Mouse (Mus musculus): ENCODE measurements around the gene Spice1.

The Spice1 gene

DNA sequence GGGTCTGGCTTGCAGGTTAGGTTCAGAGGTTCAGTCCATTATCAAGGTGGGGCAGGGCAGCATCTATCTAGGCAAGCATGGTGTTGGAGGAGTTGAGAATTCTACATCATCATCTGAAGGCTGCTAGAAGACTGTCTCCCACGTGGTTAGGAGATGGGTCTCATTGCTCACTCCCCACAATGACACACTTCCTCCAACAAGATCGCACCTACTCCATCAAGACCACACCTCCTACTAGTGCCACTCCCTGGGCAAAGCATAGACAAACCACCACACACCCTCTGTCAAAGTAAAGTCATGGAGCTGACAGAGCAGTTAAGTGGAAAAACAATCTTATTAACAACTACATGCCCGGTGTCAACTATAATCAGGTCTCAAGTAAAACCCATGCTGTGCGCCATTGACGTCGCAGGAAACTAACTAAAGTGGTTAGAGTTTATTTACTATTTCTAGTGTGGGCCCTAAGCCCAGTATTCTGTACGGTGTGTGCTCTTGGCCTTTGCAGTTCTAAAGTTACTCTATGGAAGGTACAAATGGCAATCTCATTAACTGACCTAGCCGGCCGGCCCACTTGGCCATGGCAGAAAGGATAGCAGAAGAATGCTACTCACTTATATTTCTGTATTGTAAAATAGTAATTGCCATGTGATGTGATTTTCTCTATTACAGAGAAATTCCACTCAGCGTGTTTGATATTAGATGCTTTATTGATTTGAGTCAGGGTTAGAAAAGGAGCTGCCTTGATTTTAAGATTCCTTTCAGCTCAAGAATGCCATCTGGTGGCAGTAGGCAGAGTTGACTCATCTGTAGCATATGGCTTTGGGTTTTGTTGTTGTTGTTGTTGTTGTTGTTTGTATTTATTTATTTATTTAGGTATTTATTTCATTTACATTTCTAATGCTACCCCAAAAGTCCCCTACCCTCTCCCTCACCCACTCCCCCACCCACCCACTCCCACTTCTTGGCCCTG lies 15.3 kb downstream of the Spice1 start:
- ATAC-seq (ENCODE audit: insufficient number of reproducible peaks, low FRiP score, low TSS enrichment) = no peak

DNA sequence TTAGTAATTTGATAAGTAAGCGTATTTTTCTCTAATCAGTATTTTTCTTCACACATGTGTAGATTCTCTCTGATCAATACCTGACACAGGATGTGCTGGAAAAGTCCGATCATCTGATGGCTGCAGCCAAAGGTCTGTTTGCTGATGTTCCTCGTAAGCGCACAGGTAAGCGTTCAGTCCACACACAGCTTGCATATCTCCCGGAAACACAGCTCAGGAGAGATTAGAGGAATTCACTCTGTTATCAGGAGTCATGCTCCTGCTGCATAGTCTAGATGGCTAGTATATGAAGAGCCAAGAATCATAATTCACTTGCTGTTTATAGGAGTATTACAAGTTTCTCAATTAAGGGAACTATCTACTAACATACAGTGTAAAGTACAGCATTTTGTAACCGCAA lies 18.6 kb downstream of the Spice1 start:
- no peak for ATAC-seq (ENCODE audit: insufficient number of reproducible peaks, low FRiP score, low TSS enrichment)

DNA sequence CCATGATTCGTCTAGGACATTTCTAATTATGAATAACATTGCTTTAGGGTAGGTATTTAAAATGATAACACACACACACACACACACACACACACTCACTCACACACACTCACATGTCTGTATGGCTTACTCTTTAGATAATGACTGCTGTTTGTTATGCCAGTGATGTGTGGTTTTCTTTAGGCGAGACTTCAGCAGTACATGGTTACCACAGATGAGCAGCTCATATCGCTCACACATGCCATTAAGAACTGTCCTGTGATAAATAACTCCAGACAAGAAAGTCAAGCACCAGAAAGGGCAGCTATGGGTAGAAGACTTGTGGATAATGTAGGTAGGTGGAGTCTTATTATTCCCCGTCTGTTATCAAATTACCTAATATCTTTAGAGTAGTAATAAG lies 28.5 kb downstream of the Spice1 start:
- ATAC-seq (ENCODE audit: insufficient number of reproducible peaks, low FRiP score, low TSS enrichment) = no peak

DNA sequence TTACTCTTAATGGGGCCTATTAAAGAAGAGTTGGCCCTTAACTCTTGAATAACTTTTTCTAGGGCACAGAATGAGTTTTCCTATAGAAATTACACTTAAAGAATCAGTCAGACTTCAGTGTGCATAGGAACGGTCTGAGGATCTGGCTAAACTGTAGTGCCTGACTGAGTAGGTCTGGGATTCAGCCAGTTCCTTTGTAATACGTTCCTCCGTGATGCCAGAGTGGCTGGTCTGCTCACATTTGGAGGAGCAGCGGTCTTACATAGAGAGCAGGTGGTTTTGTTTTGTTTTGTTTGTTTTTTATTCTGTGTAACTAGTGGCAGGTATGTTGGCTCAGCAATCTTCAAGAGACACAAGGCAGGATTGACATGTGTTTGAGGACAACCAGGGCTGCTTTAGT lies 33.1 kb downstream of the Spice1 start:
- no peak for ATAC-seq (ENCODE audit: insufficient number of reproducible peaks, low FRiP score, low TSS enrichment)

DNA sequence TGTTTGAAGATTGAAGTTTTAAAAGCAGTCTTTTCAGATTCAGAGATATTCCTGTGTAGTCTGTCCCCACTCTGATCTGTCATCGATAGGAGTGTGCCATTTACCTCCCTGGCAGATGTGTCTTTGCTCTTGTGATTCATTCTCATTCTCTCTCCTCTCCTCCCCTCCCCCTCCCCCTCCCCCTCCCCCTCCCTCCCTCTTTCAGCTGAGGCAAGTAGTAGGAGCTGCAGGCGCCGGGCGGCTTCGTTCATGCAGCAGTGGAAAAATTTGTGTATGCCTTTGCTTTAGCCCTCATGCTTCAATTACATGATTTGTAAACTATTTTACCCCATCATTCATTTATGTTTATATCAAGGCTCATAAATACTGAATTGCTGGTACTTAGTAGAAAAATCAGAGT lies 34.7 kb downstream of the Spice1 start:
- no peak for ATAC-seq (ENCODE audit: insufficient number of reproducible peaks, low FRiP score, low TSS enrichment)

DNA sequence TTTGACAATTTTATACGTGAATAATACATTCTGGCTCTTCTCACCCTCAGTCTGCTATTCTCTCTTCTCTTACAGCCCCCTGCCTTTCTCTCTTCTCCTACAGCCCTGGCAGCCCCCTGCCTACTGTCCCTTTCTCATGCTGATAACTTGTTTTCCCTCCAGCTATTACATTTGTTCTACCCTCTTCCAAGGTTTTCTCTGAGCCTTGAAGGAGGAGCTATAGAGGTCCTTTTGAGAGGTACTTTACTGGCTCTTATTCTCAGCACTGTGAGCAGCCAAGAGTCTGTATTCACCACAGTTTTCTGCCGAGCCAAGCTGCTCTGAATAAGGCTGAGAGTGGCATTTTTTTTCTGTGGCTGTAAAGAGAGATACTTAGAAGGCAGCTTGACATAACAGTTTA lies 36.6 kb downstream of the Spice1 start:
- no peak for ATAC-seq (ENCODE audit: insufficient number of reproducible peaks, low FRiP score, low TSS enrichment)

DNA sequence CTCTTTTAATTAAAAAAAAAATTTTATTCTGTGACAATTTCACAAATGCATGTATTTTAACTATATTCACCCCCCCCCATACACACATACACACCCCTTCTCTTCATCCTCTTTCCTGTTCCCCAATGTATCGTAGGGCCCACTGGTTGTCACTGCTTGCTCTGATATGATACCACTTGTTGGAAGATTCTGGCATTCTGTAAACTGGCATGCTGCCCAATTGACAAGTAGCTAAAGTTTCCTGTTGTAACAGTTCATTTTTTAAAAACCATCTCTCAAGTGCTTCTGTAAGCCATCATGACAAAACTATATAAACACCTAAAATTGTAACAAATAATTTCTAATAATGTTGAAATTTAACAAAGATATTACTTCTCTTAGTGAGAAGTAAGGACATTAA lies 37.3 kb downstream of the Spice1 start:
- no peak for ATAC-seq (ENCODE audit: insufficient number of reproducible peaks, low FRiP score, low TSS enrichment)

DNA sequence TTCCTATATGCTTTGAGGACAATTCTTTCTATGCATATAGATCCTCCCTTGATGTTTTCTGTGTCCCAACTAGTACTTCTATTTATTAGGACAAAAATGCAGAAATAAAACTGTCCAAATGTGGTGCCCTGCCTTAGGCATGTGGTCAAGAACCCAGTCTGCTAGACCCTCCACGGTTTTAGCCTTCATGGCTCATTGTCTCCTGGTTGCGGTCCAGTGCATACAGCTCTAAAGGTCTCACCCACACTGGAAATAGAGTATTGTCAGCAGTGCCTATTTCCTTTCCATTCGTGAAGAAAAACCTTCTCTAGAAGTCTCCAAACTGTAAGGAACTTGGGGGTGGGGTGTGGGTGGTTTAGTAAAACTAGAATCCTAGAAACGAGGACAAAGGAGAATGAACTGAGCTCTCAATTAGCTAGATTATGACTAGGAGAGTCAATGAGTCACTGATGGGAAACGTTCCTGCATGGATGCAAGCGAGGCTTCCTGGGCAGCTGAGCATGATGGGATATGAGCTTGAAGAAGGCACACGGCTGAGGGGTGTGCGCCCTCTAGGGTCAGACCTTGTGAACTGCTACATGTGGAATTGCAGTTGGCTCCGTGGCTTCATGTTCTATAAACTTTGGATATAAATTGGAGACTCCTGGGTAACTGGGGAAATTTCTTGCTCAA lies 45.1 kb downstream of the Spice1 start:
- ATAC-seq (ENCODE audit: insufficient number of reproducible peaks, low FRiP score, low TSS enrichment) = no peak

DNA sequence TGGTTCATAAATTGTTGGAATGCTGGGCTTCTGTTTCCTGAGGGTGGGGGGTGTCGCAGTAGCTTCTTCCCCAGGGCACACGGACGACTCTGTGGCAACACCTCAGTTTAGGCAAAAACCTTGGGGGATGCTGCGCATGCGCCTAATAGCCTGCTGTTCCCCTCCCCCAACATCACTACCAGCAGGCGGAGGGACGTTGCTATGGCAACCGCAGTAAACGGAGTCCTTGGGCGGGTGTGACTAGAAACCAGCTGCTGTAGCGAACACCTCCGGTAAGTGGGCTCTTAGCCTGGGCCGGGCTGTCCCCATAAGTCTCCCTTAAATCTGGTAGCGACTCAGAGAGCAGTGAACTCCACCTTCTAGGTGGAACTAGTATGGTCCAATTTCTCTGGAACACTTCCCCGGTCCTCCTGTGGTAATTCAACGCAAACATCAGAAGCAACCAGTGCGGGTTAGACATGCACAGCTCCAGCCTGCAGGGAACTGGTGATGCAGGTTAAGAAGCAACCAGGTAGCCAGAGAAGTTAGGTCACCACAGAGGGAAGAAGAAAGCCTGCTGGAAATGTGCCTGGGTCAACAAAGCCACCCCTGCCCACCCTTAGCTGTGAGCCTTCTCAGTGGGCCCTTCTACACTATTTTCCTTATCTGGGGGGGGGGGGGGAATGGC lies 47.8 kb downstream of the Spice1 start, which contains the start of gene Cfap44:
Gene Cfap44 (plus strand): TSS at position 220 of the 667 bp plus-strand sequence.
- ATAC-seq (ENCODE audit: insufficient number of reproducible peaks, low FRiP score, low TSS enrichment) = peak; percentile 72

DNA sequence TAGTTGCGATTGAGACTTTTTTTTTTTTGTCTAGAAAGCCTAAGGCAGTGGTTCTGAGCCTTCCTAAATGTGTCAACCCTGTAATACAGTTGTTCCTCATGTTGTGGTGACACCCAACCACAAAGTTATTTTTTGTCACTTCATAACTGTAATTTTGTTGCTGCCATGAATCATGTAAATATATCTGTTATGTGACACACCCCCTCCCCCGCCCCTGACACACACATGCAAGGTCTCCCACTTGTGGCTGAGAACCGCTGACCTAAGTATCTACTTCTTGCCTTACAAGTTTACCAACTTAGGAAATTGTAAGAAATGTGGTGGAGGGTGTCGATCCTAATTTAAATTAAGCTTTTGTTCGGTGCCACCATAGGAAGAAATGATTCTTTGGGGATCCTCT lies 58.0 kb downstream of the Spice1 start:
- no peak for ATAC-seq (ENCODE audit: insufficient number of reproducible peaks, low FRiP score, low TSS enrichment)

DNA sequence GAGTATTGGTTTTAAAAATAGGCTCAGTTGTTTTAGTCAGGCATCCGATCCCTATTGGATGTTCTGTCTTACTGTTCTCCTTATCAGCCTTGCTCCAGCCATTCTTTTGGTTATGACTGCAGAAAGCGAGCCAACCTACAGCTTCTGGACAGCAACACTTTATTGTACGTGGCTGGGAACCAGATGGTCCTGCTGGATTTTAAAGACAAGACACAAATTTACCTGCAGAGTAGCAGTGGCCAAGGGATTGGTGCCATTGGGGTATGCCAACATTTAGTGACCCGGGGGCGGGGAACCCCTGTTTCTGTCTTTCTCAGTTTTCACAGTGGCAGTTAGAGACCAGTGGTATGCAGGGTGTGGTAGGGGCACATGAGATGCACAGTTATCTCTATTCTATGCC lies 60.3 kb downstream of the Spice1 start:
- no peak for ATAC-seq (ENCODE audit: insufficient number of reproducible peaks, low FRiP score, low TSS enrichment)

DNA sequence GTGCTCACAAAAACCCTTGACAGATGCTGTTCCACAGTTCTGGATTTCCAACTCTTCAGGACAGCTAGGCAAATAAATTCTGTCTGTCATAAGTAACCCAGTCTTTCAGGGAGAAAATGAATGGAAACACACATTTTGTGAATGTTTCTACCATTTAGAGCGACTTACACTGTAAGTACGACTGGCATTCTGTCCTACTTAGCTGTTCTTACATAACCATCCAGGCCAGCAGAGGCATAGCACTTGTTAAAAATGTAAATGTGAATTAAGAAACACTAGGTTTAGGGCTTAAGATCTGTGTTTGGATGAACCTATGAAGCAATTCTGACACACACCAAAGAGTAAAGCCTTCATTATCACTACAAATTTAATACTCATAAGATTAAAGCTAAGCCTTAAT lies 61.4 kb downstream of the Spice1 start:
- no peak for ATAC-seq (ENCODE audit: insufficient number of reproducible peaks, low FRiP score, low TSS enrichment)

DNA sequence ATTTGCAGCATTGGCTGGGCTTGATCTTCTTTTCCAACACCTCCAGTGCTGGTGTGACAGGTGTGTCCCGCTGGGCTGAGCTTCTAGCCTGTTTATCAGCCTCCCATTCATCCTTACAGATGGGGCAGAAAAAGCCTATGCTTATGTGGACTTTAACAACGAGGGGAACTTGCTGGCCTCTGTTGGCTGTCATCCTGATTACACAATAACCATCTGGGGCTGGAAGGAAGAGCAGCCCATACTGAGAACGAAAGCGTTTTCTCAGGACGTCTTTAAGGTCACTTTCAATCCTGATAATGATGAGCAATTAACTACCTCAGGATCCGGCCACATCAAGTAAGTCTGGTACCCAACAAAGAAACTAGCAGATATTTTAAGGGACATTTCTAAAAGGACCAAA lies 63.3 kb downstream of the Spice1 start:
- ATAC-seq (ENCODE audit: insufficient number of reproducible peaks, low FRiP score, low TSS enrichment) = no peak

DNA sequence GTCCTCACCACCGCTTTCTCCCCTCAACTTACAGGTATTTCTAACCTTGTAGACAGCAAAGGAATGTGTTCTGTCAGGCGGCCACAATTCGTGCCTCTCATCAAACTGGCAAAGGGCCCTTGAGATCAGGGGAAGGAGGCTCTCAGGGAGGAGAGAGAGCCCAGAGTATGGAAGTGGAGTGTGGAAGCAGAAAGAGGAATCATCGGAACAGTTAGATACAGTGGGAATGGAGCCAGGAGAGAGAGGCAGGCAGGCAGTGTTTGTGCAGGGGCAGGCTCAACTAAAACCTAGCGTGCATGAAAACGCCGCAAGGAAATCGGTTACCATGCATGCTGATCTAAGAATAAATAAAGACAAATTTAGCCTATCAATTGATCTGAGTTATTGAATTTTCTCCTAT lies 70.7 kb downstream of the Spice1 start:
- ATAC-seq (ENCODE audit: insufficient number of reproducible peaks, low FRiP score, low TSS enrichment) = no peak

DNA sequence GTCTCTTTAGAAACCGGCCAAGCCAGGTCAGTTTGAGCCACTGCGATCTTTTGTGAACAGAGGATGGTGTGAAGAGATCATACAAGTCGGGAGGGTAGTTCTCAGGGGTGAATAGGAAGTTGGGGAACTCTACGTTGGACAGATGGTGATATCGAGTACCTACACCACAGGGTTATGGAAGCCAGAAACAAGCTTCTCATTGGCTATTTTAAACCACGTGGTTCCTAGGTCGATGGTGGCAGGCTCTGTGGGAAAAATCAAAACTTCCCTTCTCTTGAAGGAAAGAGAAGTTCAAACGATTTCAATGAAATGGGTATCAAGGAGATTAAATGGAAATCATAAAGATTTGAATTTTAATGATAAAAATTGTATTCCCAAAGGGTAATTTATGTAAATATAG lies 74.8 kb downstream of the Spice1 start:
- no peak for ATAC-seq (ENCODE audit: insufficient number of reproducible peaks, low FRiP score, low TSS enrichment)

DNA sequence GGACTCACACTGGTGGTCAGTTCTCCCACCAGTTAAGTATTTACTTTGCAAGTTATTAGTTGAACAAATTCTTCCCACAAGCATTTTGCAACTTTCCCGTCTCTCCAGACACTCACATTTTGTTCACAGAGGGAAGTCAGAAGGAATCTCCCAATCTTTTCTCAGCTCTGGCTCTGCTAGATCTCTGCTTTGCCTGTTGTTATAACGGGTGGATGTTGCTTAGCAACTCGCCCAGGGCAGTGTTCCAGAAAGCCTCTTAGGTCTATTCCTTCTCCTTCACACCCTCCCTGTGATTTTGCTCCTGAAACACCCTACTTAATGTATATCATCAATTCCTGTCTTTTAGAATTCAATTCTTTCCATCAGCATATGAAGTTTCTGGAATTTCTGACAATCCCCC lies 76.6 kb downstream of the Spice1 start:
- ATAC-seq (ENCODE audit: insufficient number of reproducible peaks, low FRiP score, low TSS enrichment) = no peak

DNA sequence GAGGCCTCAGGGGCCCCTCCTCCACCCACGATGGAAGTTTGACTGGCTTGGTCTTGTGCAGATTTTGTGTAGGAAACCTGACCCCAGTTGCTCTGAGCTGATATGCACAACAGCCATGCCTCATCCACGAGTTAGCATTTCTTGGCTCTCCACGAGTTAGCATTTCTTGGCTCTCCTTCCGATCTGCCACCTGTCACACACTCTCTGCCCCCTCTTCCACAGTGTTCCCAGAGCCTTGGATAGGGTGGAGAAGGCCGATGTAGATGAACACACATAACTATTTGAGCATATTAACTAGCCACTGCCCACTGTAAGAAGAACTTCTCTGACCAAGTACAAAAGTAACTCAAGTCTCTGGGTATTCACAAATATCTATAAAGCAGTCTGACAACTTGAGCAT lies 81.5 kb downstream of the Spice1 start:
- ATAC-seq (ENCODE audit: insufficient number of reproducible peaks, low FRiP score, low TSS enrichment) = no peak

DNA sequence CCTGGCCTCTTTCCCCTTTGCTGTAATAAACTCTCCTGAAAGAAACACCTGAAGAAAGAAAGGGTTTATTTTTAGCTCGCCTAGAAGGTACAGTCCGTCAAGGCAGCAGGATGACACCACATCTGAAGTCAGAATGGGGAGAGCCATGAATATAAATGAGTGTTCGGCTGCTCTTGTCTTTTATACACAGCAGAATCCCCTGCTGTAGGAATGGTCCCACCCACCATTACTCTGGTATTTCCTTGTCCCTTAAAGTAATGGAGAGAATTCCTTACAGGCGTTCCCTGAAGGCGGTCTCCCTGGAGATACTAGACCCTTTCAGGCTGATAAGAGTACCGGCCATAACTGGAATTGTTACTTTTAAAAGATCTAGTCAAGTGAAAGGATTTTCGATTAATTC lies 83.1 kb downstream of the Spice1 start:
- no peak for ATAC-seq (ENCODE audit: insufficient number of reproducible peaks, low FRiP score, low TSS enrichment)

DNA sequence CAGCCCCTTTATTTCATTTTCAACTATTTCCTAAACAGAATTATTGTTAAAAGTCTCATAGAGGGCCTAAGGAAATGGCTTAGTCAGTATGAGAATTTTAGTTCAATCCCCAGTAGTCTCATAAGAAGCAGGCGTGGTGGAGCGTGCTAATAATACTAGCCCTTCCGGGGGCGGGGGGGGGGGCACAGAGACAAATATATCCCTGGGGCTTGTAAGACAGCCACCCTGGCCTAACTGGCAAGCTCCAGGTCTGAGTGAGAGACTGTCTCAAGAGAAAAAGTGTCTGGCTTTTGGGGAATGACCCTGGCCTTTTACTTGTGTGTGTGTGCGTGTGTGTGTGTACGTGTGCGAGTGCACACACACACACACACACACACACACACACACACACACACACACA lies 88.0 kb downstream of the Spice1 start:
- ATAC-seq (ENCODE audit: insufficient number of reproducible peaks, low FRiP score, low TSS enrichment) = no peak

DNA sequence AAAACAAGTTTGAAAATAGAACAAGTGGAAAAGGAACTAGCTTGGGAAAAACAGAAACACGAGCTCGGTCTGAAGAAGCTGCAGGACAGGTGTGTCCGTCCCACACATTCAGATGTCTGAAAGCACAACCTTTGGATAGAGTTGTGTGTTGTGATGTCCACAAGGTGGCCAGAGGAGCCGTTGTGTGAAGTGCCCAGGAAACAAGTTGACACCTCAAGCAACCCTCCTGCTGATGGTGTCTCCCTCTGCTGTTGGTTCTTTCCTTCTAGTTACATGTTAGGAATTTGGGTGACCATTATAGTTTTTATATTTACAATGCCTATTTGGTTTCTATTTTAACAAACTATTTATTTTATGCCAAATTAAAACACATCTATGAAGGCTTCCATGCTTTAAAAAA lies 88.6 kb downstream of the Spice1 start:
- ATAC-seq (ENCODE audit: insufficient number of reproducible peaks, low FRiP score, low TSS enrichment) = no peak

Measured in cerebellum, adult (tissue).